Mouse (Mus musculus): Measurements from ENCODE around the gene Camk1. TPM values are rescaled to one million over a fixed set of nuclear protein-coding genes. Genes with fewer than 3 reads are reported as not detected.

The Camk1 gene
- polyA plus RNA-seq, 1 experiment from 2014 or later: 47.2 TPM

DNA sequence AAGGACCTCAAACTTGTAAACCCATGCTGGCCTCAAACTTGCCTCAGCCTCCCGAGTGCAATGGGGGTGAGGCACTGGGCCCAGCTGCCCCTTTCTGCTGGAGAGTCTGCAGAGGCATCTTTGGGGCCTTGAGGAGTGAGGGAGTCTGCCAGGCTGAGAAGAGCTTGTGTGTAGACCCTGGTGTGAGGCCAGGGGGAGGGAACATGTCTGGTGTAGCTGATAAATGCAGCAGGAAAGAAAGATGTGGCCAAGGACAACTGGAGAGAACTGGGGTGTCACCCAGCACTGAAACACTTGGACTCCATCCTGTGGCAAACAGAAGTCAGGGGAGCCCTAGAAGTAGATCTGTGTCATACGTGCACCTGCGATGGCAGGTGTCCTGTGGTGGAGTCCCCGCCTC lies 29.7 kb upstream of the Camk1 start:
- Histone ChIP-seq H3K9me3 (replicated peaks) (no peaks in the 10 kb centered on the region), H3K4me3 (no peak overlapping the region), H3K4me1 (peaks cover 14% of the 10 kb centered on the region), H3K36me3 (peaks cover 76% of the 10 kb centered on the region), H3K27ac (replicated peaks) (no peak overlapping the region), H3K27me3 (ENCODE audit: low read depth, poor library complexity, severe bottlenecking) (no peaks in the 10 kb centered on the region)
- 94% methylated on average over 4 of the region's 4 CpGs for WGBS
- DNase-seq (ENCODE audit: low spot score): no peak

DNA sequence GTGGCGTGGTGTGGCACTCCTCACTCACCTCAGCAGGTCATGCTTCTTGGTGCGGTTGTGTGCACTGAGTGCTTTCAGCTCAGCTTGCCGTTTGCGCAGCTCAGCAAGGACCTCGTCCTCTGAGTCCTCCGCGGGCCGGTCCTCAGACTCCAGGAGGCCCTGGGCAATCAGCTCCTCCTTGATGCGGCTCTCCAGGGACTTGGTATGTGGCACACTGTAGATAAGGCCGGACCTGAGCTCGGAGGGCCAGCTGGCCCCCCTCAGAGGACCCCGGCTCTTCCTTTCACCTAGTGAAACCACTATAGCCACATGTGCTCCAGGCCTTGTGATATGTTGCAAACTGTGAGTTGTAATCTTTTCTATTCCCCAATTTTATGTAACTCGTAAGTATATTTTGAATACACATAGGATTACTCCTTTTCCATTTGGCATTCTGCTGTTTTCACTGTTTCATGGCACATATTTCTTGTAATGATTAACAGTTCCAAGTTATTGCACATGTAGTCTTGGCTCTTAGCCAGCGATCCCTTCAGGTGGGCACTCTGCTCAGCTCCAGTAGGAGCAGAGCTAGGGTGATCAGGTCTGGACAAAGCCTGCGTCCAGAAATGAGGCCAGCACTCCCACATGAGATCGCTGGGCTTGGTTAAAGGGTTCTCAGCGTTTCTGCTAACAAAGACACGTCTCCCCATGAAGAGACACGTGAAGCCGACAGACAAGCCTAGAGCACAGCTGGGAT lies 26.6 kb upstream of the Camk1 start:
- Histone ChIP-seq H3K9me3 (replicated peaks) (no peaks in the 10 kb centered on the region), H3K36me3 (peaks cover 87% of the 10 kb centered on the region), H3K27me3 (ENCODE audit: low read depth, poor library complexity, severe bottlenecking) (no peaks in the 10 kb centered on the region), H3K27ac (replicated peaks) (no peak overlapping the region), H3K4me1 (no peaks in the 10 kb centered on the region), H3K4me3 (no peak overlapping the region)
- DNase-seq (ENCODE audit: low spot score): no peak
- WGBS: 93% methylated on average over 20 of the region's 20 CpGs

DNA sequence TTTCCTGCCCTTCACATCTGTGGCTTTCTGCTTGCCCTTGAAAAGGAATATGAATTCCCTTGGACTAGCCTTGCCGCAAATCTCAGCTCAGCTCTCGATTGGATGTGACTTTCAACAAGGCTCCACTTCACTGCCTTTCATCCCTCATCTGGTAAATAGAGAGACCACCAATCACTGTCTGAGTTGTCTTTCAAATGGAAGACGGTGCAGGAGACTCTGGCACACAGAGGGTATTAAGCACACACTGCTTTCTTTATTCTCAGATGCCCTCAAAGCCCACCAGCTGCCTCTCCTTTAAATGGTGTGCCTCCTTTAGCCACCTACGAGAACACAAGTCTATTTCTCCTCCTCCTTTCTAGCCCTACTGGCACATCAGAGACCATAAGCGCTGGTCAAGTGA lies 24.8 kb upstream of the Camk1 start:
- Histone ChIP-seq H3K9me3 (replicated peaks) (no peaks in the 10 kb centered on the region), H3K4me3 (no peak overlapping the region), H3K36me3 (peaks cover 69% of the 10 kb centered on the region), H3K4me1 (no peaks in the 10 kb centered on the region), H3K27ac (replicated peaks) (no peak overlapping the region), H3K27me3 (ENCODE audit: low read depth, poor library complexity, severe bottlenecking) (no peaks in the 10 kb centered on the region)
- DNase-seq (ENCODE audit: low spot score): no peak
- WGBS: 89% methylated on average over 5 of the region's 5 CpGs

DNA sequence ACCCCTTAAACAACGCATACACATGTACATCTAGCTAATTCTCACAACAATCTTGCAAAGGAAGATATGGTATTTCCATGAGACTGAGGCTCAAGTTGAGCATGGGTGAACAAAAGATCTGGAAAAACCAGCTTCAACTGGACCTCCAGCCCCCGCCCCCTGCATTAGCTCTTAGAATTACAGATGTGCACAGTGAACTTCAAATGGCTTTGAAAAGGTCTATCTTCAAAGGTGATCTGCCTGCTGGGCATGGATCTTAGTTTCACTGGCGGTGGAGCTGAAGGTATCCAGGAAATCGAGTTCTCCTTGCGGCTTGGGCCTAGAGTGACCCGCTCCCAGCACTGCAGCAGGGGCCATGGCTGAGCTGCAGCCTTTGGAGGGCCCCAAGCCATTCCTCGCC lies 24.3 kb upstream of the Camk1 start:
- Histone ChIP-seq H3K4me1 (no peaks in the 10 kb centered on the region), H3K36me3 (peaks cover 64% of the 10 kb centered on the region), H3K4me3 (no peak overlapping the region), H3K27ac (replicated peaks) (no peak overlapping the region), H3K27me3 (ENCODE audit: low read depth, poor library complexity, severe bottlenecking) (no peaks in the 10 kb centered on the region), H3K9me3 (replicated peaks) (no peaks in the 10 kb centered on the region)
- 89% methylated on average over 7 of the region's 7 CpGs for WGBS
- DNase-seq (ENCODE audit: low spot score): no peak

DNA sequence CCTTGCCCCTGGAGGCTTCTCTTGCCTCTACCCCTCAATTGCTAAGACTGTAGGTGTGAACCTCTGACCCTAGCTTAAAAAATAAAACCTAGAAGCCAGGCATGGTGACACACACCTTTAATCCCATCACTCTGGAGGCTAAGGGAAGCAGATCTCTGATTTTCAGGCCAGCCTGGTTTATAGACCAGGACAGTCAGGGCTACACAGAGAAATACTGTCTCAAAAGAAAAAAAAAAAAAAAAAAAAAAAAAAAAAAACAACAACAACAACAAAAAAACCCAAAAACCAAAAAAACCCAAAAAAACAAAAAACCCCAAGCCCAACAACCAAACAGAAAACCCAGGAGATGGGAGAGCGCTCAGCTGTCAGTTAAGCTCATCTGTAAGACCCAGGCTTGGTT lies 23.8 kb upstream of the Camk1 start:
- Histone ChIP-seq H3K27me3 (ENCODE audit: low read depth, poor library complexity, severe bottlenecking) (no peaks in the 10 kb centered on the region), H3K27ac (replicated peaks) (no peak overlapping the region), H3K9me3 (replicated peaks) (no peaks in the 10 kb centered on the region), H3K36me3 (peaks cover 59% of the 10 kb centered on the region), H3K4me1 (no peaks in the 10 kb centered on the region), H3K4me3 (no peak overlapping the region)
- DNase-seq (ENCODE audit: low spot score): no peak
- WGBS: 100% methylated on average over 1 of the region's 1 CpGs

DNA sequence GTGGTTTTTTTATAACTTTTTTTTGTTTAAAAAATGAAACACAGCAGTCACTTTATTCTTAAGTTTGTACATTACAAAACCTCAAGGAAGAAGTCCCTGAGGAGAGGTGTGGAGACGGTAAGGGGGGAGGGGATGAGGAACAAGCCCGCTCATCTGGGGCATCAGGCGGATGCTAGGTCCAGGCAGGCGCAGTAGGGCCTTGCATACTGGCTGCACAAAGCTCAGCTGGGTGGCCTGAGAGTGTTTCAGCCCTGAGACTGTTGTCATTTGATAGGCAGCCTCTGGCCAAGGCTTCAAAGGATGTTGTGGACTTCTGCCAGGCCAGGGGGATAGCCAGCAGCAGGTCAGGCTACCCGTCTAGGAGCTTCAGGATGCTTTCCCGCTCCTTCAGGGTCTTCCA lies 22.9 kb upstream of the Camk1 start:
- Histone ChIP-seq H3K27ac (replicated peaks) (no peak overlapping the region), H3K4me1 (no peaks in the 10 kb centered on the region), H3K36me3 (peaks cover 49% of the 10 kb centered on the region), H3K27me3 (ENCODE audit: low read depth, poor library complexity, severe bottlenecking) (no peaks in the 10 kb centered on the region), H3K4me3 (no peak overlapping the region), H3K9me3 (replicated peaks) (no peaks in the 10 kb centered on the region)
- DNase-seq (ENCODE audit: low spot score): no peak
- 88% methylated on average over 6 of the region's 6 CpGs for WGBS

DNA sequence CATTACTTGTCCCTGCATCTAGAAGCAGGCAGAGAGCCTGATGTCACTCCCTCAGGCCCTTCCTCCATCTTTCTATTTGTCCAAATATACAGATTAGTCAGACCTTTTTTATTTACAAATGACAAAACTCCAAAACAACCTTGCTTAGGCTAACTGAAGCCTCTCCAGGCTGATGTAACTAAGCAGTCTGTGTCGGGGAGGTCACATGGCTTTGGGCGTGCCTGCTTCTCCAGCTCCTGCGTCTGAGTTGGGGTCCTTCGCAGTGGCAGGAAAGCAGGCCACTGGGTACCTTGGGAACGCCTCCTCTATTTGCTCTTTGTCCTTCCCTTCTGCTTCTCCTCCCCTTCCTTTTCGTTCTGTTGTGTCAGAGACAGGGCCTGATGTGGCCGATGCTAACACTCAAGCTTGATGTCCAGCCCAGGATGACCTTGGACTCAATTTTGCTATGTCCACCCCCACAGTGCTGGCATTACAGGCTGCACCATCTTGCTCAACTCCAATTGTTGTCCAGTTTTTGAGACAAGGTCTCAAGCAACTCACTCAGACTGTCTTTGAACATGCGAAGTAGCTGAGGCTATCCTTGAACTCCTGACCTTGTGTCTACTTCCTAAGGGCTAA lies 20.8 kb upstream of the Camk1 start:
- Histone ChIP-seq H3K27ac (replicated peaks) (no peak overlapping the region), H3K4me3 (no peak overlapping the region), H3K4me1 (no peaks in the 10 kb centered on the region), H3K36me3 (peaks cover 29% of the 10 kb centered on the region), H3K27me3 (ENCODE audit: low read depth, poor library complexity, severe bottlenecking) (no peaks in the 10 kb centered on the region), H3K9me3 (replicated peaks) (no peaks in the 10 kb centered on the region)
- 74% methylated on average over 8 of the region's 8 CpGs for WGBS
- no peak for DNase-seq (ENCODE audit: low spot score)

DNA sequence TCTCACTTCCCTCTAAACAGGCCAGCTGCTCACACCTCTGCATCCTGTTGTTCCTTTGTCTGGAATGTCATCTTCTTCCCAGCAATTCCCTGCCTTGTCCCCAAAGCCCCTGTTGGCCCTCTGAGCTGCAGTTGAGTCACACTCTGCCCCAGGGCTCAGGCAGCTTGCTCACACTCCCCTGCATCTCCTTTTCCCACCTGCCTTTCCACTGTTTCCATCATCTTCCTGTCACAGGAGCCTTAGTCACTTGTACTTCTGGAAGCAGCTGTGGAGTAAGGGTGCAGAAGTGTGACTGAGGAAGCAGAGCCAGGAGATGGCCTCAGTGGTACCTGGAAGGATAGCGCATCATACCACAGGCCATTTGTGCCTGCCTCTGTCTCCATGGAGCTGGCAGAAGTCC lies 18.5 kb upstream of the Camk1 start:
- Histone ChIP-seq H3K27ac (replicated peaks) (no peak overlapping the region), H3K36me3 (peaks cover 12% of the 10 kb centered on the region), H3K4me3 (no peak overlapping the region), H3K9me3 (replicated peaks) (no peaks in the 10 kb centered on the region), H3K4me1 (no peaks in the 10 kb centered on the region), H3K27me3 (ENCODE audit: low read depth, poor library complexity, severe bottlenecking) (no peaks in the 10 kb centered on the region)
- WGBS: 96% methylated on average over 1 of the region's 1 CpGs
- no peak for DNase-seq (ENCODE audit: low spot score)

DNA sequence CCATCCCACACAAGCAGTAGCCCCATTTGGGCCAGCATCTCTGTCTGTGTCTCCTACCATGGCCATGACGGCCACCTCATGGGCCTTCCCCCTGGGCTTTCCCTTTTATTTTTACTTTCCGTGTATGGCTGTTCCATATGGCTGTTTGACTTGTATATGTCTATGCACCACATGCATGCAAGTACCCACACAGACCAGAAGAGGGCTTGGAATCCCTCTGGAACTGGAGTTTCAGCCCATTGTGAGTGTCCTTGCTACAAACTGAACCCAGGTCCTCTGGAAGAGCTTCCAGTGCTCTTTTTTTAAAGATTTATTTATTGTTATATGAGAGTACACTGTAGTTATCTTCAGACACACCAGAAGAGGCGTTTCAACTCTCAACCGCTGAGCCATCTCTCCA lies 17.7 kb upstream of the Camk1 start:
- no peaks in the 10 kb centered on the region for H3K4me1 ChIP-seq
- 78% methylated on average over 4 of the region's 4 CpGs for WGBS
- H3K27me3 ChIP-seq (ENCODE audit: low read depth, poor library complexity, severe bottlenecking): no peaks in the 10 kb centered on the region
- no peaks in the 10 kb centered on the region for H3K9me3 ChIP-seq (replicated peaks)
- no peak overlapping the region for H3K4me3 ChIP-seq
- peaks cover 5% of the 10 kb centered on the region for H3K36me3 ChIP-seq
- no peak for DNase-seq (ENCODE audit: low spot score)
- H3K27ac ChIP-seq (replicated peaks): no peak overlapping the region

DNA sequence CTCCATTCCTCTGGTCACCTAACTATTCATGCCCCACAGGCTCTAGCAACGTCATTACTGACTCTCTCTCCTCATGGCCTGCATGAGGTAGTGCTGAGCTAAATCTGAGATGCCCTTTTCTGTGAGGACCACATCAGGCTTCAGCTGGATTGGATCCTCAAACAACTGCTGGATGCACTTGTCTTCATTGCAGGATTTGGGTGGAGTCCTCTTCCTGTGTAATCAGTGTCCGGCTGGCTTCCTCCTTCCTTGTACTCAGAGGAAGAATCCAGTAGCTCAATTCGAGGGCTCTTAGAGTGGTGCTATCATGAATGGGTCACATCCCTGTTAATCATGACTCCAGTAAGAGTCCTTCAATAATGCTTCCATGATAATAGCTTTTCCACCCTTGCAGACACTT lies 9.9 kb upstream of the Camk1 start:
- no peak for DNase-seq (ENCODE audit: low spot score)
- Histone ChIP-seq H3K27me3 (ENCODE audit: low read depth, poor library complexity, severe bottlenecking) (no peaks in the 10 kb centered on the region), H3K4me1 (no peaks in the 10 kb centered on the region), H3K27ac (replicated peaks) (no peak overlapping the region), H3K4me3 (no peak overlapping the region), H3K9me3 (replicated peaks) (no peaks in the 10 kb centered on the region), H3K36me3 (no peaks in the 10 kb centered on the region)
- WGBS: 73% methylated on average over 3 of the region's 3 CpGs

DNA sequence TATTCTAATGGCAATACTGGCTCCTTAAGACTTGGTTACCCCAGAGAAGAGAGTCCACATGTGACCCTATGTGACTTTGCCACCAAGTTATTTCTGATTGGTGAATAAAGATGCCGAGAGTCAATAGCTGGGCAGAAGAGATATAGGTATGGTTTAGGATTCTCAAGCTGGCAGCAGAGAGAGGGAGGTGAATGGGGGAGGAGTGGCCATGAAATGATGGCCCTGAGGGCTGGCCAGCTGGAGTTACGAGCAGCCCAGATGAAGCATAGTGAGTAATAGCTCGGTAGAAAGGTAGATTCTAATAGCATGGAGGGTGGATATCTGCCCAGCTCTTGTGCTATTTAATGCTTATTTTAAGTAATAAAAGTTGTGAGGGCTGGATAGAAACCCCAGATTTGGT lies 9.0 kb upstream of the Camk1 start:
- 70% methylated on average over 3 of the region's 3 CpGs for WGBS
- H3K27me3 ChIP-seq (ENCODE audit: low read depth, poor library complexity, severe bottlenecking): no peaks in the 10 kb centered on the region
- H3K4me3 ChIP-seq: no peak overlapping the region
- DNase-seq (ENCODE audit: low spot score): no peak
- no peak overlapping the region for H3K27ac ChIP-seq (replicated peaks)
- no peaks in the 10 kb centered on the region for H3K36me3 ChIP-seq
- H3K9me3 ChIP-seq (replicated peaks): no peaks in the 10 kb centered on the region
- H3K4me1 ChIP-seq: no peaks in the 10 kb centered on the region

DNA sequence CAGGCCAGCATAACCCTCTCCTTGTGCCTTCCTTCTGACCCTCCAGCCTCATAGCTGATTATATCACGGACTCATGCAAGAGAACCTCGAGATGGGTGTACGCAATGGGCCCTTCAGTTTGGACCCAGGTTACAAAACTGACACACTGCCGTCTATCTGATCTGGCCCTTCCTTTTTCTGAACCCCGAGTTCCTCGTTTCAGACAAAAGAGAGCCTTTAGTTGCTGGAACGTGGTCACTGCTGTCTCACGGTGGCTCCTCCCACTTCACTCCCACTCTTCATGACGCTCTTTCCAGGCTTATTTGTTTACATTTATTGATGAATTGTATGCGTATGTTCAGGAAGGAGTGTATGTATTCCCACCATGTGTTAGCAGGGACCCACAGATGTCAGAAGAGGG lies 7.9 kb upstream of the Camk1 start:
- Histone ChIP-seq H3K27ac (replicated peaks) (no peak overlapping the region), H3K27me3 (ENCODE audit: low read depth, poor library complexity, severe bottlenecking) (no peaks in the 10 kb centered on the region), H3K4me1 (no peaks in the 10 kb centered on the region), H3K4me3 (no peak overlapping the region), H3K9me3 (replicated peaks) (no peaks in the 10 kb centered on the region), H3K36me3 (no peaks in the 10 kb centered on the region)
- DNase-seq (ENCODE audit: low spot score): no peak
- 69% methylated on average over 10 of the region's 10 CpGs for WGBS

DNA sequence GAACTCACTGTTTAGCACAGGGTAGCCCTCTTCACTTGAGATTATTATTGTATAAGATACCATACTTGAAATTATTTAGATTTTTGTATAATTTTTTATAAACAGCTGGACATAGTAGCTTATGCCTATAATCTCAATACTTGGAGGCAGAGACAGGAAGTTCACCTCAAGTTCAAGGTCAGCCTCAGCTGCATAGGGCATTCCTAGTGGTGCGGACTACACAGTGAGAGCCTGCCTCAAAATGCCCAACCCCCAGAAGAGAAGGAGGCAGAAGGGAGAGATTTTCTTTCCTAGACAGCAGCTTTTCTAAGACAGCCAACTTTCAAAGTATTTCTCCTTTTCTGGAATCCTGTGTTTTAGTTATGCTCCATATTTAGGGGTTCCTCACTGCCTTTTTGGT lies 7.4 kb upstream of the Camk1 start:
- H3K27me3 ChIP-seq (ENCODE audit: low read depth, poor library complexity, severe bottlenecking): no peaks in the 10 kb centered on the region
- no peak overlapping the region for H3K27ac ChIP-seq (replicated peaks)
- no peak for DNase-seq (ENCODE audit: low spot score)
- no peaks in the 10 kb centered on the region for H3K4me1 ChIP-seq
- no peaks in the 10 kb centered on the region for H3K36me3 ChIP-seq
- H3K4me3 ChIP-seq: no peak overlapping the region
- H3K9me3 ChIP-seq (replicated peaks): no peaks in the 10 kb centered on the region
- 100% methylated on average over 1 of the region's 1 CpGs for WGBS
